Mouse (Mus musculus): ENCODE results near the gene Mdp1.

The Mdp1 gene

GRCm38 (mm10) chr14:55608339-55608738, 52.0 kb downstream of the Mdp1 start:
- in situ Hi-C loops (cut with MboI; ENCODE audit: low pct_unique_long_range_greater_than_20kb in 1 of 2, low sequenced_read_pairs in 2 of 2, unreplicated experiment in 1 of 2), result no loop called here
